Mouse (Mus musculus) liver, adult 2 months (tissue): ENCODE data around the gene Gm12184. TPM values are rescaled to one million over a fixed set of nuclear protein-coding genes. Genes with fewer than 3 reads are reported as not detected.
A peak's percentile ranks its signal among the peaks of the same experiment; 100 is the strongest.

Experiments used
- DNase-seq: peaks from one replicate; pipeline ENCODE4 v3.0.0-alpha.2; 2011; ENCODE audit warnings: low read depth, low spot score; ENCODE audit errors: extremely low read depth
- H3K27ac ChIP-seq: fragments of 200-500 bp; replicated peaks from 2 replicates; pipeline ENCODE4 v1.5.1; 2012; ENCODE audit warnings: low read depth, mild to moderate bottlenecking, control low read depth, inconsistent platforms, low read length; ENCODE audit not compliant: insufficient read depth
- H3K27me3 ChIP-seq: fragments of 200-500 bp; 2 replicates; pipeline ENCODE4 v1.6.1; 2012; ENCODE audit warnings: mild to moderate bottlenecking, moderate library complexity, low read length, inconsistent platforms; ENCODE audit not compliant: control insufficient read depth, insufficient read depth
- H3K36me3 ChIP-seq: fragments of 200-500 bp; 2 replicates; pipeline ENCODE4 v1.6.1; 2012; ENCODE audit warnings: low read length, inconsistent platforms; ENCODE audit not compliant: control insufficient read depth, insufficient read depth
- H3K4me1 ChIP-seq: fragments of 200-500 bp; 2 replicates; pipeline ENCODE4 v1.6.1; 2011; ENCODE audit warnings: low read length; ENCODE audit not compliant: control insufficient read depth, insufficient read depth
- H3K4me3 ChIP-seq: fragments of 200-500 bp; 2 replicates; pipeline ENCODE4 v1.5.1; 2011; ENCODE audit warnings: low read depth, mild to moderate bottlenecking, control low read depth, low read length, moderate library complexity; ENCODE audit not compliant: insufficient read depth
- H3K79me2 ChIP-seq: fragments of 200-500 bp; 2 replicates; pipeline ENCODE4 v1.6.1; 2012; ENCODE audit warnings: inconsistent platforms, mild to moderate bottlenecking, low read length, moderate library complexity; ENCODE audit not compliant: control insufficient read depth, insufficient read depth
- H3K9ac ChIP-seq: fragments of 200-500 bp; 2 replicates; pipeline ENCODE4 v1.6.1; 2012; ENCODE audit warnings: low read depth, mild to moderate bottlenecking, control low read depth, inconsistent platforms, low read length
- CTCF ChIP-seq: fragments of 200-500 bp; IDR thresholded peaks from 2 replicates; pipeline ENCODE4 v1.5.1; 2011; ENCODE audit warnings: low read depth, low read length, control low read depth
- POLR2A ChIP-seq: fragments of 200-500 bp; IDR thresholded peaks from 2 replicates; pipeline ENCODE4 v1.6.1; 2011; ENCODE audit warnings: low read length, control low read depth; ENCODE audit not compliant: insufficient read depth; ENCODE audit errors: extremely low read depth
- WGBS: fragments of 180-500 bp; shearing (Covaris S2); methylation state at CpG from one replicate; pipeline ENCODE4 v1.1.7; 2018; 5-methylcytosine and 5-hydroxymethylcytosine counted together
- polyA plus RNA-seq: library from polyadenylated mRNA; depleted of rRNA; stranded (reverse); fragments of >200 nt; gene quantifications from 2 replicates; pipeline ENCODE4 v1.2.3, GENCODE M21; 2012
- total RNA-seq: library from RNA; depleted of rRNA; stranded (reverse); fragments of >200 nt; gene quantifications from 2 replicates; pipeline ENCODE4 v1.2.3, GENCODE M21; 2014

Gene Gm12184
- total and polyA plus RNA-seq, 2 experiments: 1.5 to 5.5 TPM

DNA sequence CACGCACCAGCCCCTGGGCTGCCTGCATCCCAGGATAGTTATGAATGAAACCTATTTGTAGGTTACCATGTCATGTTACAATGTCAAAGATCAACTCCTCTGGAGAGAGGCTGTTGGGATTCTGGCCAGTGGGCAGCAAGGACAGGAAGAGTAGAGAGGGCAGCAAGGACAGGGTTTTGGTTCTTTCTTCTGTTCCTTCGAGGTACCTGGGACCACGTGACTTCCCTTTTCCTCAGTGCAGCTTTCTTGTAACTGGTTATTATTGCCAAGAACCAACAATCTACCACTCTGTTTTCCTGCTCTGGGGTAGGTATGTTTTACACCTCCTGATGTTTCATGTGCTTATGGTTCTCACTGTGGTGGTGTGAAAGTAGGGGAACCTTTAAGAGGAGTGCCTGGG lies 37.4 kb upstream of the Gm12184 start:
- H3K4me3 ChIP-seq: no peak overlapping the region
- TF ChIP-seq CTCF: no peak
- no peak for TF ChIP-seq POLR2A
- DNase-seq: no peak
- peaks cover 25% of the 10 kb centered on the region for H3K36me3 ChIP-seq
- H3K27ac ChIP-seq: no peak overlapping the region
- WGBS: 77% methylated on average over 3 of the region's 3 CpGs
- H3K9ac ChIP-seq: no peak overlapping the region
- no peaks in the 10 kb centered on the region for H3K79me2 ChIP-seq
- peaks cover 2% of the 10 kb centered on the region for H3K4me1 ChIP-seq
- no peaks in the 10 kb centered on the region for H3K27me3 ChIP-seq

DNA sequence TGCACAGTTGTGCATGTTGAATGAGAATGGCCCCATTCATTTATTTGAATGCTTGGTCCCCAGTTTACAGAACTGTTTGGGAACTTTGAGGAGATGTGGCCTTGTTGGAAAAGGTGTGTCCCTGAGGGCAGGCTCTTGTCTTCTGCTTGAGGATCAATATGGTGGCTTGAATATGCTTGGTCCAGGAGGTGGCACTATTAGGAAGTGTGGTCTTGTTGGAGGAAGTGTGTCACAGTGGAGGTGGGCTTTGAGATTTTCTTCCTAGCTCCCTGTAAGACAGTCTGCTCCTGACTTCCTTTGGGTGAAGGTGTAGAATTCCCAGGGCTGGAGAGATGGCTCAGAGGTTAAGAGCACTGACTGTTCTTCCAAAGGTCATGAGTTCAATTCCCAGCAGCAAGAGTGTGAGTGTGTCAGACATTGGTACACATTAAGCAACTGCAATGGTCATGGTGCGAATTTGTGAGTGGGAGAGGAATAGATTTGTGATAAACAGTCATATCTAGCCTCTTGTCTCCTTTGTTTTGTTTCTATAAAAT lies 36.4 kb upstream of the Gm12184 start:
- Histone ChIP-seq H3K36me3 (peaks cover 23% of the 10 kb centered on the region), H3K27ac (no peak overlapping the region), H3K79me2 (no peaks in the 10 kb centered on the region), H3K4me3 (no peak overlapping the region), H3K4me1 (peaks cover 1% of the 10 kb centered on the region; the same call in 1 of the 2 replicates), H3K9ac (no peak overlapping the region), H3K27me3 (no peaks in the 10 kb centered on the region)
- no peak for DNase-seq
- 29% methylated on average over 1 of the region's 1 CpGs for whole genome bisulfite sequencing
- TF ChIP-seq POLR2A: no peak
- TF ChIP-seq CTCF: no peak

DNA sequence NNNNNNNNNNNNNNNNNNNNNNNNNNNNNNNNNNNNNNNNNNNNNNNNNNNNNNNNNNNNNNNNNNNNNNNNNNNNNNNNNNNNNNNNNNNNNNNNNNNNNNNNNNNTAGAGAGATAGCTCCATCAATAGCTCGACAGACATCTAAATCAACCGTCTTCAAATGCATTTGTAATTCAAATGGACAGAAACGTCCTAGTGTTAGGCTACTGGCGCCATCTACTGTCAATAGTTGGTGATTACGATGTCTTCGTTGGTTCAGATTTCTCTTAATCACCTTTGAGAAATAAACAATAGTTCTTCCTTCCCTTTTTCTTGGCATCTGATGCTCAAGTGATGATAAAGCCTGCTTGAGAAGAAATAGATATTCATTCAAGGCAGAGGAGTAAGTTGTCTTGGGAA lies 32.6 kb upstream of the Gm12184 start:
- H3K27me3 ChIP-seq: no peaks in the 10 kb centered on the region
- peaks cover 5% of the 10 kb centered on the region; the same call in 1 of the 2 replicates for H3K4me1 ChIP-seq
- no peaks in the 10 kb centered on the region for H3K79me2 ChIP-seq
- WGBS: under 1% methylated on average over 6 of the region's 6 CpGs
- peak; percentile 69 for DNase-seq
- H3K36me3 ChIP-seq: no peaks in the 10 kb centered on the region
- no peak overlapping the region for H3K27ac ChIP-seq
- H3K9ac ChIP-seq: no peak overlapping the region
- TF ChIP-seq POLR2A: no peak
- peak; percentile 58 for TF ChIP-seq CTCF
- H3K4me3 ChIP-seq: no peak overlapping the region

DNA sequence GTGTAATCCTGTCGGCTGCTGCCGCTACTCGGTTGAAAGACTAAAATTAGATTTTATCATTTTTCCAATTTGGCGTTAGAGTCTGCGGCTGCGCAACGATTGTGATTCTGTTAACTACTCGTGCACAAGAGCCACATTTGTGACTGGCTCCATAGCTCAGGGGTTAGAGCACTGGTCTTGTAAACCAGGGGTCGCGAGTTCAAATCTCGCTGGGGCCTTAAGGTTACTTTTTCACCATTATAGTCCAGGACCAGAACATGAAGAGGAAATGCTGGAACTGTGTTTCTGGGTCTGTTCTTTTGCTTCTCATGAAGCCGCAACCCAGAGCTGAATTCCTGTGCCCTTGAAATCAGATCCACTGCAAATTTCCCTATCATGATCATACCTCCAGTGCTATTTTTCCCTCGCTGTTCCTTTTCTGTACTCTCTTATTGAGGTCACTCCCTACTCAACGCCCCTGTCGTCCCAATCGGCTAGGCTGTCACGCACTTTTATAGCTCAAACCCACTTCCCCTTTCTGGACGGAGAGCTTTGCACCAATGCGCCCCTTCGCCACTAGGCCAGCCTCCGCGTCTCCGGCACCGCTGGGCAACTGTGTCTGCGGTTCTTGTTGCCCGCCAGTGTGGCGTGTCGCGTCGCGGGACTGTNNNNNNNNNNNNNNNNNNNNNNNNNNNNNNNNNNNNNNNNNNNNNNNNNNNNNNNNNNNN lies 27.2 kb upstream of the Gm12184 start:
- DNase-seq: peak; percentile 85
- peak overlapping the region; percentile 69 for H3K9ac ChIP-seq
- H3K79me2 ChIP-seq: no peaks in the 10 kb centered on the region
- WGBS: 1% methylated on average over 31 of the region's 31 CpGs
- H3K4me1 ChIP-seq: peaks cover 18% of the 10 kb centered on the region
- H3K4me3 ChIP-seq: peak overlapping the region; percentile 77
- TF ChIP-seq CTCF (peak; percentile 43), POLR2A (no peak)
- H3K27me3 ChIP-seq: no peaks in the 10 kb centered on the region
- H3K36me3 ChIP-seq: no peaks in the 10 kb centered on the region; the same call in 1 of the 2 replicates
- H3K27ac ChIP-seq: peak overlapping the region; percentile 70

DNA sequence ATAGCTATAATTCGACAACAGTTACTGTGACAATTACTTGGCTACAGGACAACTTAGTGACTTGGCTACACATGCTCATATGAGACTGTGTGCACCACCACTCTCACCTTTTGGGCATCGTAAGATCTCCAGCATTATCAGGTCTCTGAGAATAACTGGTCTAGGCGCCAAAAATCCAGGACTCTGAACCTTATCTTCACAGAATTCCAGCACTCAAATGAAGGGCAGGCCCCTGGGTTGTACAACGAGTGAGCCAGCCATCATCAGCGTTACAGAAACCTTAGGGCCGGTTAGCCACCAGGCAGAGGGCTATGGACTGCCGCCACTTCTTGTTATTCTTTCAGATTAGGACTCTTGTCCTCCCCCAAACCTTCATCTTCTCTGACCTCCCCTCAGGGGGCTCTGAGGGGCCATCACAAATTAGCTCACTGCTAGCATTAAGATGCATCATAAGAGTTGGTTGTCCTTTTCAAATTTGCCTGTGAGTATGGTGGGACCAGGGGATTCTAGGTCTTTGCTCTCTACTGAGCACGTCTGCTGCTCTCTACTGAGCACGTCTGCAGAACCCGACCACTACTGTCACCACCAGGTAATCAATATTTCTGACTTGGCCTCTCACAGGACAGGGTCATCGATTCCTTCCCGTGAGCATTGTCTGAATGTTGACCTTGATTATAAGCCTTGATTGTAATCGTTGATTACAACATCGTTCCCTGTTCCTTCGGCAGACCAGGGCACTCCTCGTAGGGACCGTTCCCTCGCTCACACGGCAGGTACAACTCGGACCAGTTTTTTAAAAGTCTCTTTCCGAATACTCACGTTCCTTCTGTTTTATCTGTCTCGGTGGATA lies 26.4 kb upstream of the Gm12184 start:
- WGBS: 6% methylated on average over 23 of the region's 23 CpGs
- no peaks in the 10 kb centered on the region for H3K27me3 ChIP-seq
- DNase-seq: peak; percentile 75
- TF ChIP-seq POLR2A: no peak
- TF ChIP-seq CTCF: no peak
- peak overlapping the region; percentile 56 for H3K4me3 ChIP-seq
- peaks cover under 1% of the 10 kb centered on the region; the same call in 1 of the 2 replicates for H3K36me3 ChIP-seq
- H3K79me2 ChIP-seq: no peaks in the 10 kb centered on the region
- peak overlapping the region; percentile 7; the same call in 1 of the 2 replicates for H3K9ac ChIP-seq
- H3K4me1 ChIP-seq: peaks cover 17% of the 10 kb centered on the region
- peak overlapping the region; percentile 70 for H3K27ac ChIP-seq
